8 mouse cellular contexts compared by ENCODE assay signal in genomic region chr5:30814424-30815119, GRCm38 (mm10). TPM values are rescaled to one million over a fixed set of nuclear protein-coding genes. Genes with fewer than 3 reads are reported as not detected.
DNase-seq lines count a peak whose midpoint lies in the region; ATAC-seq and TF ChIP-seq lines count a peak whose summit lies in the region.

TSS of gene Mapre3 (plus strand) at chr5:30814641.

- peak; percentile 87 for DNase-seq in CD4-positive helper T cell, adult 2 months (ENCODE audit: low read depth, low spot score)
- DNase-seq in brain, embryonic 14.5 days (ENCODE audit: low read depth), result peak; percentile 99
- DNase-seq in liver, result peak; percentile 84
- peak; percentile 37 to 76 for DNase-seq in monocyte, adult 2 months (ENCODE audit: low read depth in 1 of 2, low spot score in 2 of 2)
- DNase-seq in spleen, postnatal 14 days (ENCODE audit: low spot score in 2 of 2), result peak; percentile 62 to 65

- no peak for TF ChIP-seq CTCF in brain, embryonic 14.5 days (IDR thresholded peaks at IDR 0.05; ENCODE audit: borderline replicate concordance, extremely low read depth, insufficient read depth, insufficient read length)

- peak within 1 kb of the TSS; percentile 87 for H3K4me3 ChIP-seq in heart, embryonic 12.5 days
- peak within 1 kb of the TSS; percentile 85 for H3K4me3 ChIP-seq in kidney, embryonic 16.5 days (ENCODE audit: low read length)

- H3K27ac ChIP-seq in heart, embryonic 12.5 days (ENCODE audit: poor library complexity, severe bottlenecking), result peak within 1 kb of the TSS; percentile 35; the same call in 1 of the 2 replicates
- no peak within 1 kb of the TSS for H3K27ac ChIP-seq in kidney, embryonic 16.5 days (ENCODE audit: low read length)

- TF ChIP-seq POLR2A in brain, embryonic 14.5 days (IDR thresholded peaks at IDR 0.05; ENCODE audit: borderline replicate concordance, extremely low read depth, insufficient read depth, insufficient read length, poor library complexity, severe bottlenecking), result peak; percentile 65

- 0 out of 2 replicates have a peak, but pooled peaks have one; percentile 66 for ATAC-seq in erythroid progenitor cell, adult 5-6 weeks (replicated peaks; ENCODE audit: low FRiP score, poor library complexity, severe bottlenecking)
- peak; percentile 93 for ATAC-seq in heart, embryonic 12.5 days (ENCODE audit: insufficient number of reproducible peaks, low FRiP score)
- peak; percentile 95 for ATAC-seq in kidney, embryonic 16.5 days (ENCODE audit: low FRiP score, low TSS enrichment)

- H3K27me3 ChIP-seq in heart, embryonic 12.5 days (replicated peaks), result peaks cover 34% of the 10 kb centered on the region
- 0 out of 2 replicates have a peak, but pooled peaks cover 4% of the 10 kb centered on the region for H3K27me3 ChIP-seq in kidney, embryonic 16.5 days (ENCODE audit: insufficient read depth, low read length)

- under 1% methylated on average over 59 of the region's 59 CpGs for WGBS in heart, embryonic 12.5 days
- under 1% methylated on average over 48 of the region's 59 CpGs for WGBS in kidney, embryonic 16.5 days

- H3K36me3 ChIP-seq in heart, embryonic 12.5 days, result no peaks in the 10 kb centered on the region
- no peaks in the 10 kb centered on the region for H3K36me3 ChIP-seq in kidney, embryonic 16.5 days (ENCODE audit: insufficient read depth, low read length)

- peaks cover 21% of the 10 kb centered on the region for H3K4me1 ChIP-seq in heart, embryonic 12.5 days (replicated peaks)
- H3K4me1 ChIP-seq in kidney, embryonic 16.5 days (ENCODE audit: insufficient read depth, low read length), result peaks cover 13% of the 10 kb centered on the region

- H3K4me2 ChIP-seq in heart, embryonic 12.5 days, result peak within 1 kb of the TSS; percentile 77
- H3K4me2 ChIP-seq in kidney, embryonic 16.5 days (replicated peaks; ENCODE audit: low read depth, low read length), result peak within 1 kb of the TSS; percentile 87

- no peaks in the 10 kb centered on the region for H3K9me3 ChIP-seq in heart, embryonic 12.5 days (replicated peaks)
- no peaks in the 10 kb centered on the region for H3K9me3 ChIP-seq in kidney, embryonic 16.5 days (ENCODE audit: low read length)

- H3K9ac ChIP-seq in heart, embryonic 12.5 days, result peak within 1 kb of the TSS; percentile 88
- peak within 1 kb of the TSS; percentile 90 for H3K9ac ChIP-seq in kidney, embryonic 16.5 days (replicated peaks; ENCODE audit: low read length)

RNA-seq across cellular contexts. Expression of gene Mapre3, which starts in this region (rescaled TPM):
- polyA plus RNA-seq in brain, embryonic 14.5 days (2012; rRNA removed), result 163 and 172 TPM in 2 replicates
- 1.3 TPM in 1 of 2 replicates, not detected in the other for total RNA-seq in erythroid progenitor cell, adult 5-6 weeks (2015; ENCODE audit: low replicate concordance)
- total RNA-seq in erythroid progenitor cell, adult 5-6 weeks (2017; ENCODE audit: low replicate concordance), result 0.64 TPM in 1 of 2 replicates, not detected in the other
- 18.3 and 19.6 TPM in 2 replicates for polyA plus RNA-seq in heart, embryonic 12.5 days (2016; fragmentation: Nextera tagmentation; extraction: Ambion mirVana)
- polyA plus RNA-seq in kidney, embryonic 16.5 days (2015; fragmentation: Nextera tagmentation; extraction: Ambion mirVana), result 22.1 and 22.7 TPM in 2 replicates
